Mouse (Mus musculus) skeletal muscle tissue, adult 2 months (tissue): ENCODE data around the gene Arcn1.
A peak's percentile ranks its signal among the peaks of the same experiment; 100 is the strongest.

Experiments
- DNase-seq: peaks from one replicate; pipeline ENCODE4 v3.0.0-alpha.2; 2012; ENCODE audit warnings: low read depth, low spot score

The Arcn1 gene

GRCm38 (mm10) chr9:44719632-44720357, 47.9 kb downstream of the Arcn1 start:
- no peak for DNase-seq

GRCm38 (mm10) chr9:44718937-44719631, 48.6 kb downstream of the Arcn1 start:
- DNase-seq, result no peak

- DNase-seq, result no peak
Observed at GRCm38 (mm10) chr9:44717822-44718242, 49.8 kb downstream of the Arcn1 start.

- DNase-seq, result no peak
Observed at GRCm38 (mm10) chr9:44716997-44717821, 50.4 kb downstream of the Arcn1 start.

GRCm38 (mm10) chr9:44715705-44716362, 51.8 kb downstream of the Arcn1 start:
- DNase-seq, result no peak

- no peak for DNase-seq
Observed at GRCm38 (mm10) chr9:44715109-44715508, 52.5 kb downstream of the Arcn1 start.

GRCm38 (mm10) chr9:44713574-44713973, 54.1 kb downstream of the Arcn1 start:
- no peak for DNase-seq

- DNase-seq, result no peak
Observed at GRCm38 (mm10) chr9:44713080-44713479, 54.6 kb downstream of the Arcn1 start.

- DNase-seq, result no peak
Observed at GRCm38 (mm10) chr9:44711602-44712001, 56.0 kb downstream of the Arcn1 start.

GRCm38 (mm10) chr9:44710213-44710612, 57.4 kb downstream of the Arcn1 start:
- DNase-seq, result no peak

GRCm38 (mm10) chr9:44709600-44709999, 58.0 kb downstream of the Arcn1 start:
- no peak for DNase-seq

- no peak for DNase-seq
Observed at GRCm38 (mm10) chr9:44708925-44709324, 58.7 kb downstream of the Arcn1 start.

GRCm38 (mm10) chr9:44708429-44708765, 59.2 kb downstream of the Arcn1 start:
- DNase-seq, result peak; percentile 70

- DNase-seq, result no peak
Observed at GRCm38 (mm10) chr9:44707749-44708428, 59.8 kb downstream of the Arcn1 start.

- no peak for DNase-seq
Observed at GRCm38 (mm10) chr9:44699730-44700129, 67.9 kb downstream of the Arcn1 start.

GRCm38 (mm10) chr9:44699196-44699595, 68.4 kb downstream of the Arcn1 start:
- DNase-seq, result no peak

- DNase-seq, result no peak
Observed at GRCm38 (mm10) chr9:44697866-44698265, 69.8 kb downstream of the Arcn1 start.

- no peak for DNase-seq
Observed at GRCm38 (mm10) chr9:44693071-44693470, 74.6 kb downstream of the Arcn1 start.

GRCm38 (mm10) chr9:44691671-44692520, 75.7 kb downstream of the Arcn1 start:
- DNase-seq, result peak; percentile 33
